Mouse (Mus musculus): ENCODE data around the gene Zmym4.

Gene Zmym4

GRCm38 (mm10) chr4:126822891-126823882, 144.7 kb downstream of the Zmym4 start:
- no peak for DNase-seq (ENCODE audit: extremely low spot score)

- no peak for DNase-seq (ENCODE audit: extremely low spot score)
These were observed 153.1 kb downstream of the Zmym4 start for GRCm38 (mm10) chr4:126814854-126815253.

- DNase-seq (ENCODE audit: extremely low spot score): no peak
These were observed 154.7 kb downstream of the Zmym4 start for GRCm38 (mm10) chr4:126813212-126813611.
